Mouse (Mus musculus) heart, postnatal 0 days (tissue): ENCODE measurements at regions not wholly inside any gene's neighbourhood (a gene's known extent, or its start where the extent isn't known, plus 50 kb on each side); places are given as distances from the start of the nearest gene placed in this dataset.

ENCODE experiments used
- CTCF ChIP-seq: IDR thresholded peaks from 2 replicates; pipeline ENCODE4 v1.5.1; 2016; ENCODE audit warnings: antibody characterized with exemption, control low read depth, low read depth
- EP300 ChIP-seq: IDR thresholded peaks from 2 replicates; pipeline ENCODE4 v1.6.1; 2016; ENCODE audit warnings: antibody characterized with exemption, low read depth

DNA sequence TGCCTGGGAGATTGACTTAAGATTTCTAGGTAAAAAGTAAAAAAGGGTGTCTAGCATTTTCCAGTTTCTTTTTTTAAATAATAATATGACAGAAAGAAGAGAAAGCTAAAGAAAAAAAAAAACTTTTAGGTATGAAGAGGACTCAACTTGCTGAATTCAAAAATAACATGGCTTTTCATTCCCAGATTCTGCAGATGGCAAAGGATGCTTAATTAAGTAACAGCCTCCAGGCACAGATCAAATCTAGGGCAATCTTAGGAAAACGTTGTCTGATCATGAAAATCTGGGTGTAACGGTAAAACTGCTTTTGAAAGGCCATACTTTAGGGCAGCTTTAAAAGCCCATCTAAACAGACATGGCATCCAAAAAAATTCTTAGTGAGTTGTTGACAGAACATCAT, 577.4 kb downstream of the Epha7 start:
- TF ChIP-seq CTCF, result no peak
- TF ChIP-seq EP300, result no peak
